Mouse (Mus musculus): ENCODE data around the gene Gck. TPM values are rescaled to one million over a fixed set of nuclear protein-coding genes. Genes with fewer than 3 reads are reported as not detected.

Gene Gck
- polyA plus RNA-seq, 1 experiment from 2014 or later, result 2.9 TPM

- Histone ChIP-seq H3K9me3 (ENCODE audit: control insufficient read depth, low read length) (no peaks in the 10 kb centered on the region), H3K36me3 (ENCODE audit: control insufficient read depth, insufficient read depth, low read length) (no peaks in the 10 kb centered on the region), H3K4me2 (ENCODE audit: low read depth, low read length) (no peak overlapping the region), H3K9ac (ENCODE audit: low read depth, low read length) (no peak overlapping the region), H3K4me1 (ENCODE audit: control insufficient read depth, insufficient read depth, low read length) (peaks cover 28% of the 10 kb centered on the region), H3K4me3 (ENCODE audit: low read length) (no peak overlapping the region), H3K27me3 (replicated peaks; ENCODE audit: control insufficient read depth, insufficient read depth, low read length) (no peaks in the 10 kb centered on the region), H3K27ac (ENCODE audit: low read length) (no peak overlapping the region)
- no peak for ATAC-seq
- WGBS, result 82% methylated on average over 10 of the region's 10 CpGs
Observed at GRCm38 (mm10) chr11:5905778-5906518, 43.9 kb downstream of the Gck start.

- Histone ChIP-seq H3K27ac (ENCODE audit: low read length) (no peak overlapping the region), H3K27me3 (replicated peaks; ENCODE audit: control insufficient read depth, insufficient read depth, low read length) (no peaks in the 10 kb centered on the region), H3K36me3 (ENCODE audit: control insufficient read depth, insufficient read depth, low read length) (no peaks in the 10 kb centered on the region), H3K9me3 (ENCODE audit: control insufficient read depth, low read length) (no peaks in the 10 kb centered on the region), H3K4me3 (ENCODE audit: low read length) (no peak overlapping the region), H3K4me2 (ENCODE audit: low read depth, low read length) (no peak overlapping the region), H3K4me1 (ENCODE audit: control insufficient read depth, insufficient read depth, low read length) (peaks cover 29% of the 10 kb centered on the region), H3K9ac (ENCODE audit: low read depth, low read length) (no peak overlapping the region)
- 95% methylated on average over 6 of the region's 6 CpGs for WGBS
- no peak for ATAC-seq
Observed at GRCm38 (mm10) chr11:5904871-5905270, 45.0 kb downstream of the Gck start.

GRCm38 (mm10) chr11:5904357-5904756, 45.5 kb downstream of the Gck start:
- no peaks in the 10 kb centered on the region for H3K27me3 ChIP-seq (replicated peaks; ENCODE audit: control insufficient read depth, insufficient read depth, low read length)
- H3K9me3 ChIP-seq (ENCODE audit: control insufficient read depth, low read length), result no peaks in the 10 kb centered on the region
- no peak overlapping the region for H3K4me3 ChIP-seq (ENCODE audit: low read length)
- peaks cover 24% of the 10 kb centered on the region for H3K4me1 ChIP-seq (ENCODE audit: control insufficient read depth, insufficient read depth, low read length)
- no peak overlapping the region for H3K4me2 ChIP-seq (ENCODE audit: low read depth, low read length)
- 79% methylated on average over 19 of the region's 19 CpGs for WGBS
- H3K36me3 ChIP-seq (ENCODE audit: control insufficient read depth, insufficient read depth, low read length), result no peaks in the 10 kb centered on the region
- H3K27ac ChIP-seq (ENCODE audit: low read length), result no peak overlapping the region
- H3K9ac ChIP-seq (ENCODE audit: low read depth, low read length), result no peak overlapping the region
- no peak for ATAC-seq

GRCm38 (mm10) chr11:5903844-5904243, 46.0 kb downstream of the Gck start:
- H3K27me3 ChIP-seq (replicated peaks; ENCODE audit: control insufficient read depth, insufficient read depth, low read length), result no peaks in the 10 kb centered on the region
- 83% methylated on average over 2 of the region's 2 CpGs for WGBS

GRCm38 (mm10) chr11:5902390-5902789, 47.5 kb downstream of the Gck start:
- peaks cover 32% of the 10 kb centered on the region for H3K4me1 ChIP-seq (ENCODE audit: control insufficient read depth, insufficient read depth, low read length)
- peak overlapping the region; percentile 70 for H3K27ac ChIP-seq (ENCODE audit: low read length)
- peak overlapping the region; percentile 64 for H3K9ac ChIP-seq (ENCODE audit: low read depth, low read length)
- no peaks in the 10 kb centered on the region for H3K27me3 ChIP-seq (replicated peaks; ENCODE audit: control insufficient read depth, insufficient read depth, low read length)
- H3K9me3 ChIP-seq (ENCODE audit: control insufficient read depth, low read length), result no peaks in the 10 kb centered on the region
- H3K36me3 ChIP-seq (ENCODE audit: control insufficient read depth, insufficient read depth, low read length), result no peaks in the 10 kb centered on the region
- peak; percentile 23; the same call in 1 of the 2 replicates for ATAC-seq
- 12% methylated on average over 6 of the region's 6 CpGs for WGBS
- H3K4me2 ChIP-seq (ENCODE audit: low read depth, low read length), result peak overlapping the region; percentile 80
- peak overlapping the region; percentile 46 for H3K4me3 ChIP-seq (ENCODE audit: low read length)

More at GRCm38 (mm10) chr11:5903844-5904243, 46.0 kb downstream of the Gck start:
- no peak for ATAC-seq
- Histone ChIP-seq H3K4me1 (ENCODE audit: control insufficient read depth, insufficient read depth, low read length) (peaks cover 22% of the 10 kb centered on the region), H3K36me3 (ENCODE audit: control insufficient read depth, insufficient read depth, low read length) (no peaks in the 10 kb centered on the region), H3K27ac (ENCODE audit: low read length) (no peak overlapping the region), H3K4me3 (ENCODE audit: low read length) (no peak overlapping the region), H3K9ac (ENCODE audit: low read depth, low read length) (no peak overlapping the region), H3K4me2 (ENCODE audit: low read depth, low read length) (no peak overlapping the region), H3K9me3 (ENCODE audit: control insufficient read depth, low read length) (no peaks in the 10 kb centered on the region)

GRCm38 (mm10) chr11:5901950-5902349, 47.9 kb downstream of the Gck start:
- Histone ChIP-seq H3K9me3 (ENCODE audit: control insufficient read depth, low read length) (no peaks in the 10 kb centered on the region), H3K36me3 (ENCODE audit: control insufficient read depth, insufficient read depth, low read length) (no peaks in the 10 kb centered on the region), H3K27me3 (replicated peaks; ENCODE audit: control insufficient read depth, insufficient read depth, low read length) (no peaks in the 10 kb centered on the region), H3K9ac (ENCODE audit: low read depth, low read length) (peak overlapping the region; percentile 64), H3K4me2 (ENCODE audit: low read depth, low read length) (peak overlapping the region; percentile 80), H3K4me3 (ENCODE audit: low read length) (peak overlapping the region; percentile 46), H3K4me1 (ENCODE audit: control insufficient read depth, insufficient read depth, low read length) (peaks cover 36% of the 10 kb centered on the region), H3K27ac (ENCODE audit: low read length) (peak overlapping the region; percentile 70)
- ATAC-seq, result peak; percentile 80
- WGBS, result under 1% methylated on average over 32 of the region's 32 CpGs

GRCm38 (mm10) chr11:5901320-5901719, 48.6 kb downstream of the Gck start:
- peak overlapping the region; percentile 70 for H3K27ac ChIP-seq (ENCODE audit: low read length)
- 24% methylated on average over 3 of the region's 3 CpGs for WGBS
- no peaks in the 10 kb centered on the region for H3K36me3 ChIP-seq (ENCODE audit: control insufficient read depth, insufficient read depth, low read length)
- H3K9me3 ChIP-seq (ENCODE audit: control insufficient read depth, low read length), result no peaks in the 10 kb centered on the region
- no peaks in the 10 kb centered on the region for H3K27me3 ChIP-seq (replicated peaks; ENCODE audit: control insufficient read depth, insufficient read depth, low read length)
- peak overlapping the region; percentile 46 for H3K4me3 ChIP-seq (ENCODE audit: low read length)
- no peak for ATAC-seq
- peaks cover 40% of the 10 kb centered on the region for H3K4me1 ChIP-seq (ENCODE audit: control insufficient read depth, insufficient read depth, low read length)
- peak overlapping the region; percentile 64 for H3K9ac ChIP-seq (ENCODE audit: low read depth, low read length)
- peak overlapping the region; percentile 80 for H3K4me2 ChIP-seq (ENCODE audit: low read depth, low read length)

- Histone ChIP-seq H3K36me3 (ENCODE audit: control insufficient read depth, insufficient read depth, low read length) (no peaks in the 10 kb centered on the region), H3K4me2 (ENCODE audit: low read depth, low read length) (no peak overlapping the region), H3K9me3 (ENCODE audit: control insufficient read depth, low read length) (no peaks in the 10 kb centered on the region), H3K27ac (ENCODE audit: low read length) (no peak overlapping the region), H3K27me3 (replicated peaks; ENCODE audit: control insufficient read depth, insufficient read depth, low read length) (no peaks in the 10 kb centered on the region), H3K9ac (ENCODE audit: low read depth, low read length) (no peak overlapping the region), H3K4me3 (ENCODE audit: low read length) (no peak overlapping the region), H3K4me1 (ENCODE audit: control insufficient read depth, insufficient read depth, low read length) (peaks cover 54% of the 10 kb centered on the region)
- ATAC-seq, result no peak
- WGBS, result 93% methylated on average over 10 of the region's 10 CpGs
Observed at GRCm38 (mm10) chr11:5899286-5899685, 50.6 kb downstream of the Gck start.

- Histone ChIP-seq H3K27me3 (replicated peaks; ENCODE audit: control insufficient read depth, insufficient read depth, low read length) (no peaks in the 10 kb centered on the region), H3K36me3 (ENCODE audit: control insufficient read depth, insufficient read depth, low read length) (no peaks in the 10 kb centered on the region), H3K9ac (ENCODE audit: low read depth, low read length) (peak within 1 kb of the TSS; percentile 38), H3K4me3 (ENCODE audit: low read length) (peak within 1 kb of the TSS; percentile 24), H3K4me1 (ENCODE audit: control insufficient read depth, insufficient read depth, low read length) (peaks cover 61% of the 10 kb centered on the region), H3K9me3 (ENCODE audit: control insufficient read depth, low read length) (no peaks in the 10 kb centered on the region), H3K27ac (ENCODE audit: low read length) (no peak within 1 kb of the TSS; the same call in 1 of the 2 replicates), H3K4me2 (ENCODE audit: low read depth, low read length) (peak within 1 kb of the TSS; percentile 39)
- 46% methylated on average over 5 of the region's 5 CpGs for WGBS
- no peak for ATAC-seq
Observed at GRCm38 (mm10) chr11:5898531-5898930, 51.4 kb downstream of the Gck start, which contains the start of gene Myl7. Gene Myl7, minus strand, starts transcription at chr11:5898782.

Data from intestine, embryonic 16.5 days (tissue).